Mouse (Mus musculus) midbrain, postnatal 0 days (tissue): ENCODE measurements at regions not wholly inside any gene's neighbourhood (a gene's known extent, or its start where the extent isn't known, plus 50 kb on each side); places are given as distances from the start of the nearest gene placed in this dataset.

Experiments
- ATAC-seq: fragments of 200-750 bp; cut with Nextera tagmentation; 2 replicates; pipeline ENCODE4 v1.8.0; 2017; ENCODE audit warnings: moderate number of reproducible peaks, mild to moderate bottlenecking, moderate TSS enrichment, moderate library complexity; ENCODE audit not compliant: low FRiP score
- DNase-seq: peaks from one replicate; pipeline ENCODE4 v3.0.0-alpha.2; 2015; ENCODE audit warnings: low spot score
- H3K27ac ChIP-seq: fragments of 300-500 bp; sonication (generic); 2 replicates; pipeline ENCODE4 v1.5.1; 2014; ENCODE audit warnings: low read depth, mild to moderate bottlenecking, low read length, mixed read lengths
- H3K27me3 ChIP-seq: fragments of 300-500 bp; sonication (generic); 2 replicates; pipeline ENCODE4 v1.6.1; 2014; ENCODE audit warnings: low read length, control low read depth, mixed read lengths; ENCODE audit not compliant: insufficient read depth
- H3K36me3 ChIP-seq: fragments of 300-500 bp; sonication (generic); 2 replicates; pipeline ENCODE4 v1.6.1; 2014; ENCODE audit warnings: low read length, control low read depth, mixed read lengths; ENCODE audit not compliant: insufficient read depth
- H3K4me1 ChIP-seq: fragments of 300-500 bp; sonication (generic); 2 replicates; pipeline ENCODE4 v1.6.1; 2014; ENCODE audit warnings: mild to moderate bottlenecking, control low read depth, antibody characterized with exemption, low read length, mixed read lengths; ENCODE audit not compliant: insufficient read depth
- H3K4me2 ChIP-seq: fragments of 300-500 bp; sonication (generic); 2 replicates; pipeline ENCODE4 v1.6.1; 2014; ENCODE audit warnings: low read depth, mild to moderate bottlenecking, low read length, mixed read lengths; ENCODE audit not compliant: poor library complexity, severe bottlenecking
- H3K4me3 ChIP-seq: fragments of 300-500 bp; sonication (generic); 2 replicates; pipeline ENCODE4 v1.5.1; 2014; ENCODE audit warnings: low read depth, mild to moderate bottlenecking, low read length, moderate library complexity
- H3K9ac ChIP-seq: fragments of 300-500 bp; sonication (generic); replicated peaks from 2 replicates; pipeline ENCODE4 v1.6.1; 2014; ENCODE audit warnings: mild to moderate bottlenecking, low read length, moderate library complexity, mixed read lengths; ENCODE audit not compliant: poor library complexity, severe bottlenecking
- H3K9me3 ChIP-seq: fragments of 300-500 bp; sonication (generic); 2 replicates; pipeline ENCODE4 v1.6.1; 2016; ENCODE audit warnings: low read length, control low read depth
- CTCF ChIP-seq: IDR thresholded peaks from 2 replicates; pipeline ENCODE4 v1.5.1; 2016; ENCODE audit warnings: antibody characterized with exemption, mild to moderate bottlenecking
- WGBS: fragments of 180-500 bp; shearing (Covaris S2); extraction: QIAGEN DNeasy Blood & Tissue Kit; methylation state at CpG from one replicate; pipeline ENCODE4 v1.1.7; 2014; 5-methylcytosine and 5-hydroxymethylcytosine counted together

GRCm38 (mm10) chr2:67180962-67181361, 232.6 kb upstream of the Gm21830 start:
- Histone ChIP-seq H3K36me3 (no peaks in the 10 kb centered on the region), H3K27me3 (no peaks in the 10 kb centered on the region), H3K27ac (no peak overlapping the region), H3K9ac (no peak overlapping the region), H3K4me1 (no peaks in the 10 kb centered on the region), H3K4me3 (no peak overlapping the region), H3K4me2 (no peak overlapping the region), H3K9me3 (no peaks in the 10 kb centered on the region)
- ATAC-seq = no peak
- 92% methylated on average over 3 of the region's 3 CpGs for WGBS
- no peak for TF ChIP-seq CTCF
- no peak for DNase-seq

DNA sequence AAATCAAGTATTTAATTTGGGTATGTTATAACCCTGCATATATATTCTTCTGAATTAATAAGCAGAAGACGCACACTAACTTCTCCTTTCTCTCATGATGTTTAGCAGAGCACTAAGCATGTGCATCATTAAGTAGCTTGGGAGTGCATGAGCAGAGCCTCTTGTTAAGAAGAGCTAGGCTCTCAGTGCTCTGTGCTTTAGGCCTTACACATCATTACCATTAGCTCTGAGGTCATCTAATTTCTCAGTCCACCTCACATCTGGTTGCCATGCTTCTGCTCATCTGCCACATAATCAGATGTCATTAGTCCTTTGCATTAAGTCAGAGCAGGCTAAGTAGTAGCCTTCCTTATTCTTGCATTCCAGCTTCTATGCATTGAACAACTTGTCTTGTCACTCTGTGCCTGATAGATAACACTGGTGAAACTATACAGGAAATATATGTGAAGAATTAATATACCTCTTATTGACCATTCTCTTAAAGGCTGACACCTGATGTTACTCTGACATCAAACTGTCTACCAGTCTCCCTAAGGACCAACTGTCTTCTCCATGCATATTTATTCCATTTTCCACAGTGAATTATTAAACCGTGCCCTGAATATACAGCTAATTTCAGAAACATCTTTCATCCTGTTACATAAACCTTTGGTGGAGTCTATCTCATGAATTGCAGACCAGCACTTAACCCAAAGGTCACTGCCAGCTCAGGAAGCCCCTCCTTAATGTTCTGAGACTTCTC, 192.3 kb upstream of the Gm21830 start:
- H3K4me2 ChIP-seq = no peak overlapping the region
- no peaks in the 10 kb centered on the region for H3K9me3 ChIP-seq
- no peaks in the 10 kb centered on the region for H3K4me1 ChIP-seq
- no peaks in the 10 kb centered on the region for H3K36me3 ChIP-seq
- H3K27ac ChIP-seq = no peak overlapping the region
- no peak overlapping the region for H3K9ac ChIP-seq
- no peaks in the 10 kb centered on the region for H3K27me3 ChIP-seq
- TF ChIP-seq CTCF = no peak
- H3K4me3 ChIP-seq = no peak overlapping the region
- ATAC-seq (no peak), DNase-seq (no peak)
- 60% methylated on average over 2 of the region's 2 CpGs for WGBS

- H3K9ac ChIP-seq = no peak overlapping the region
- H3K27me3 ChIP-seq = no peaks in the 10 kb centered on the region
- no peak overlapping the region for H3K4me2 ChIP-seq
- ATAC-seq (no peak), DNase-seq (peak; percentile 5)
- no peak overlapping the region for H3K4me3 ChIP-seq
- H3K4me1 ChIP-seq = no peaks in the 10 kb centered on the region
- H3K36me3 ChIP-seq = no peaks in the 10 kb centered on the region
- H3K9me3 ChIP-seq = no peaks in the 10 kb centered on the region
- WGBS = 86% methylated on average over 2 of the region's 2 CpGs
- no peak overlapping the region for H3K27ac ChIP-seq
- TF ChIP-seq CTCF = peak; percentile 19; the same call in 1 of the 2 replicates
Observed at GRCm38 (mm10) chr2:67226299-67226698, 187.2 kb upstream of the Gm21830 start.

DNA sequence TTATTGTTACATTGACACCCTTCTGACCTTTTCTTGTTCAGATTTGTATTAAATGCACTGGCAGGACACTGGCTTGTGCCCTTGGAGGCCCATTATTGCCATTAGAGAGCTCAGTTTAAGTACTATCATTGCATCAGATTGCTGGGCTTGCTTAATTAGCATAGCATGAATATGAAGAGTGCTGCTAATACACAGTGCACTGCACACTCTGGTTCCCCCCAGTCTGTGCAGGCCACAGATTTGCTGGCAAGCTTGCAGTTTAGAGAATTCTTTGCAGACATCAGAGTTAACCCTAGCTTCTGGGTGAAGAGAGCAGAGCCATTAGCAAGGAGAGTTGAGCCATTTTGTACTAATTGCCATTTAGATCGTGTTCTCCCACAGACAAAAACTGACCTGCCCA, 156.1 kb upstream of the Gm21830 start:
- Histone ChIP-seq H3K4me3 (no peak overlapping the region), H3K9ac (no peak overlapping the region), H3K4me2 (no peak overlapping the region), H3K27ac (no peak overlapping the region), H3K27me3 (no peaks in the 10 kb centered on the region), H3K36me3 (no peaks in the 10 kb centered on the region), H3K9me3 (no peaks in the 10 kb centered on the region), H3K4me1 (no peaks in the 10 kb centered on the region)
- ATAC-seq = no peak
- no peak for DNase-seq
- no peak for TF ChIP-seq CTCF
- WGBS = 70% methylated on average over 1 of the region's 1 CpGs
